Mouse (Mus musculus): Measurements from ENCODE around the gene Serp2.

Gene Serp2

DNA sequence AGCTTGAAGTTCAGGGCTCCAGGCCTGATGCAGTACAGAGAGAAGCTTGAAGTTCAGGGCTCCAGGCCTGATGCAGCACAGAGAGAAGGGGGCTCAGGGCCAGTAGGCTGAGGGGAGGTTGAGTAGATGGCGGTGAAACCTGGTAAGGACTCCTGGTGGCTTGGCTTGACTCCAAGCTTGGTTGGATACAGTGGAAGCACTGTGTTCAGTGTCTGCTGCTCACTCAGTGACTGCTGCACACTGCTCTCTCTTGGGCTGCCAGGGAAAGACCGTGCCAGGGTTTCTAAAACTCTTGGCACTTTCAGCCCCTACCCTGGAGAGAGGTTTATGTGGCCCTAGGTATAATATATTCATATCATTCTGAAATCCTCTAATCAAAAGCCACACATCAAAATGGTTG is 67.6 kb downstream of the Serp2 start:
- DNase-seq: no peak

DNA sequence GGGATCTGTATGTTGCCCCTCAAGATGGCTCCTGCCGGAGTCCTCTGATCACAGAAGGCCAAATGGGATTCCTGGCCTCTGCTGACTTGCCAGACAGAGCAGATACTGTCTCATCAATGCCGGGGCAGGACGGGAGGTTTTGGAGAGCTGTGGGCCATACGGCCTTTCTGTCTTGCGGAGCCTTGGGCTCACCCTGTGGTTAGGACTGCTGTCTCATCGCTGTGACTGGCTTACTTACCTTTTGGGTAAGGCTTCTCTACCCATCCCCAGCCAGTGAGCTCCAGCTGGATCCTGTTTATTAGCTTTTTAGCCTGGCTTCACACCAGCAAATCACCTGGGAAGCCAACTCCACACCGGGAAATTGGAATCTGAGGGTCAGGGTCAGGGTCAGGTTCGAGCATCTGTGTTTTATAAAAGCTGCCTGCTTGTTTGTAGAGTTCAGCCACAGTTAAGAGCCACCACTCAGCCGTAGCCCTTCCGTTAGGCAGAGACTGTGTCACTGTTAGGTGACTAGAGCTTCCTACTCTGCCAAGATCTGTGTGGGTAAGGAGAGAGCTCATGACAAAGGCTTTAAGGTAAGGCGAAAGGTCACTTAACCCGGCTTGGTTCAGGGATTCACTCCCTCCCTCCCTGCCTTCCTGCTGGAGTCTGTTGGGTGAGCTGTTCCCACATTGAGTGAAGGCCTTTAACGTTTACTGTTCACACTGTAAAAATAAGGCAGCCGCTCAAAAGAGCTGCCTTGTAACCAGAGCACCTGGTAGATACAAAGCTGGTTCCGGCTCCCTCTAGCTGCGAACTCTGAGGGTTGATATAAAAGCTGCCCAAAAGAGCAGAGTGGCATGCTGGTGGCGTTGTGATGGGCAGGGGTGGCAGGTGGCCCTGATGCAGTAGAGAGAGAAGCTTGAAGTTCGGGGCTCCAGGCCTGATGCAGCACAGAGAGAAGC is 68.3 kb downstream of the Serp2 start:
- DNase-seq: no peak

DNA sequence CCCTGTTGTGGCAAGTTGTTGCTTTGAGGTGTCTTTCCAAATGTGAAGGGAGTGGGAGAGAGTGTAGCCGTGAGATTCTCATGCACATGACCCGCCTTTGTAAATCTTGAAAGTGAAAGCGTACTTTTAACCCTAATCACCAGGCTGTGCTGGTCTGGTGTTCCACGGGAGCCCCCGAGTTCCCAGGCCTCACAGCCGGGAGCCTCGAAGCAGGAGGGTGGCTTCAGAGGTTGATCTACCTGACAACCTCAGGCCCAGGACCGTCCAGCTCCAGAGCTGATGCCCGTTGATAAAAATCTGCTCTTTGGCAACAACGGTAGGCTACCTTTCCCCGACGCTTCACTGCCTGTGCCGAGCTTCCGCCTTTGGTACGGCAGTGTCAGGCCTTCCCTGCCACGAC is 69.1 kb downstream of the Serp2 start:
- no peak for DNase-seq

DNA sequence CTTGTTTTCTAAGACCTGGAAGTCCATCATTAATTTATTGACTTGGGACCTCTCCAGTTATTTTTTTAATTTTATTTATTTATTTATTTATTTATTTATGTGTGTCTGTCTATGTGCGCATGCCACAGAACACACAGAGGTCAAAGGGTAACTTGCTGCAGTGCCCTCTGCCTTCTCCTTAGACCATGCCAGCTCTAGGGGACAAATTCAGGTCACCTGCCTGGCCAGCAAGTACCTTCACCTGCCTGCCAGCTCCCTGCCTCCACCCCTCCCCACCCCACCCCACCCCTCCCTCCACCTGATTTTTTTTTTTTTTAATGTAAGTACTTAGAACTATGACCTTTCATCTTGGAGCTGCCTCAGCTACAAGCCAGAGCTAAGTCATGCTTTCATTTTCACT is 73.0 kb downstream of the Serp2 start:
- DNase-seq: no peak

All from cerebellum, adult 9-10 months (tissue).